Mouse (Mus musculus) embryo, embryonic 9.5 days (tissue): ENCODE measurements around the gene Fndc8.

Source experiments
- DNase-seq: peaks from one replicate; pipeline ENCODE4 v3.0.0-alpha.2; 2017; ENCODE audit errors: extremely low spot score

The Fndc8 gene

DNA sequence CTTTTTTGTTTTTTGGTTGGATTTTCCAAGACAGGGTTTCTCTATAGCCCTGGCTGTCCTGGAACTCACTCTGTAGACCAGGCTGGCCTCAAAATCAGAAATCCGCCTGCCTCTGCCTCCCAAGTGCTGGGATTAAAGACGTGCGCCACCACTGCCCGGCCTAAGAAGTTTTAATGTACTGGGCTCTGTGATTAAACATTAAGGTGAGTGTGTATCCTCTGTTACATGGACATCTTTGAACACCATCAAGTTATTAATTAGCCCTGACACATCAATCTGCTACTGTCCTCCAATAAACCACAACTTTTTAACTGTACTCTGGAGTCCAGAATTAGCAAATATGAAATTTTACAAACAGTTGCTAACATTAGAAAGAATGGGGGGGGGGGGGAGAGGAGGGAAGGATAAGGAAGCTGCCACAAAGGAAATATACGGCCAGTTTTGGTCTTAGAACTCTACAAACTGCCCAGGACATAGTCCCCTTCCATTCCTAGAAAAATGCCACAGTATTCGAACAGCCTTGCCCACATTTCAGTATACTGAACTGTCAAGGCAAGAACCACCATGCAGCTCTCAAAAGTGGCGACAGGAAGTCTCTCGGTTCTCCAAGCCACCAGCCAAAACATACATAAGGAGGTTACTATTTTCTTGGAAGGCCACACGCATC lies 22.3 kb upstream of the Fndc8 start:
- DNase-seq = no peak

- peak; percentile 54 for DNase-seq
Measured at GRCm38 (mm10) chr11:82870173-82871030, 21.5 kb upstream of the Fndc8 start.

- DNase-seq = peak; percentile 91
Measured at GRCm38 (mm10) chr11:82871031-82871446, 20.9 kb upstream of the Fndc8 start, which contains the start of gene Rffl. Gene Rffl, minus strand, starts transcription at chr11:82871210.

DNA sequence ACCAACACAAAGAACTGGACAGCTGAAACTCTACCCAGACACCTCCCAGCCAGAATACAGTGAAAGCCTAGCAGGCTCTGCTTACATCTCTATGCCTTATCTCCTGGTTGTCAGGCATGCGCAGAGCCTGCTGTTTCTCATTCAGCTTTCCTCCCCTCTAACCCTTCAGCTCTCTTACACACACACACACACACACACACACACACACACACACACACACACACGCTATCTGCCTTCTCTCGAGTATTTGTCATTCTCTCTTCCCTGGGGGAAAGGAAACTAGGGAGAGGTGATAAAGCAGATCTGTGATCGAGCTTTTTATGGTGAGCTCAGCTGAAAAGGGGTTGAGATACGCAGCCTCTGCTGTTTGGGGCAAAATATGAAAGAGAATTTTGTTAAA lies 17.0 kb upstream of the Fndc8 start:
- no peak for DNase-seq

DNA sequence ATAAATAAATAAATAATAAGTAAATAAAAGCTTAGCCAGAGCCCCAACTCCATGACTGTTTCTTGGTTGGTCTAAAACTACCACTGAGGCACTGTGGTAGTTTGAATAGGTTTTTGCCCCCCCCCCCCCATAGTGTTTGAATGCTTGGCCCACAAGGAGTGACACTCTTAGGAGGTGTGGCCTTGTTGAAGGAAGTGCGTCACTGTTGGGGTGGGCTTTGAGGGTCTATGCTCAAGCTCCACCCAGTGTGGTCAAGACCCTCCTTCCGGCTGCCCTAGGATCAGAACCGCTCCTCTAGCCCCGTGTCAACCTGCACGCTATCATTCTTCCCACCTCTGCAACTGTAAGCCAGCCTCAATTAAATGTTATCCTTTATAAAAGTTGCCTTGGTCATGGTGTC lies 16.3 kb upstream of the Fndc8 start:
- no peak for DNase-seq

- DNase-seq = no peak
Measured at GRCm38 (mm10) chr11:82877726-82878344, 14.1 kb upstream of the Fndc8 start.

DNA sequence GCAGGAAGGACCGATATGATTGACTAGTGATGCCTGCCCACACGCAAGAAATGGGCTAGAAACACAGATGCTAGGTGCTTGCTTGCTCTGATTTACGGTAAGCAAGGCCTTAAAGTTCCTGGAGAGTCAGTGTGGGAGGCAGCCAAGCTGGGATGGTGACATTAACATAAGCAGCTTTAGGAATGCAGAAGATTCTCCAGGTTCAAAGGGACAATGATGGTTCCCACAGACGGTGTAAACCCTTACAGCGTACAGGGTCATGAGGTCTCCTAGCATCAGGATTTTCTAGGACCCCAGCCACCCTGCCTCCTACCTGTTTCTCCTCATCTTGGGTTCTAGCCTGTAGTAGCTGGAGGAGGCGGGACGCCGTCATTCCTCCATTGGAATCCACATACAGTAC lies 8.7 kb upstream of the Fndc8 start:
- DNase-seq = no peak

- DNase-seq = no peak
Measured at GRCm38 (mm10) chr11:82886559-82886958, 5.4 kb upstream of the Fndc8 start.

DNA sequence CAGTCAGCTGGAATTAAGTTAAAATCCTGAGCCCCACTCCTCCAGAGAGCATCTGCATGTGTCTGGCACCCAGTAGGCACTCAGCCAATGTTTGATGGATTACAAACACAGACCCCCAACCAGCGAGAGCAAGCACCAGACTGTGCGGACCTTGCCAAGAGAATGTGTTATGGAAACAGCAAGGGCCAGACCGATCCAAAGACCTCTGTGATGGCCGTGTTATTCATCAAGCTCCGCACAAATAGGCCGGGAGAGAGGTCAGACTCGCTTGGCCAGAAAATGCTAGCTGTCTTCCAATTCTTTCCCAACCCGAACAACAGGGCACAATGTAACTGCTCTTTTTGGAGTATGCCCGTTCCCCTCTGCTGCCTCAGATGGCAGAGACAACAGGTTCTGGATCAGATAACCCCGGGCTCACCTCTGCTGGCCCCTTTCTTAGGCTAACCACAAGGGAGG lies 3.4 kb upstream of the Fndc8 start:
- no peak for DNase-seq

DNA sequence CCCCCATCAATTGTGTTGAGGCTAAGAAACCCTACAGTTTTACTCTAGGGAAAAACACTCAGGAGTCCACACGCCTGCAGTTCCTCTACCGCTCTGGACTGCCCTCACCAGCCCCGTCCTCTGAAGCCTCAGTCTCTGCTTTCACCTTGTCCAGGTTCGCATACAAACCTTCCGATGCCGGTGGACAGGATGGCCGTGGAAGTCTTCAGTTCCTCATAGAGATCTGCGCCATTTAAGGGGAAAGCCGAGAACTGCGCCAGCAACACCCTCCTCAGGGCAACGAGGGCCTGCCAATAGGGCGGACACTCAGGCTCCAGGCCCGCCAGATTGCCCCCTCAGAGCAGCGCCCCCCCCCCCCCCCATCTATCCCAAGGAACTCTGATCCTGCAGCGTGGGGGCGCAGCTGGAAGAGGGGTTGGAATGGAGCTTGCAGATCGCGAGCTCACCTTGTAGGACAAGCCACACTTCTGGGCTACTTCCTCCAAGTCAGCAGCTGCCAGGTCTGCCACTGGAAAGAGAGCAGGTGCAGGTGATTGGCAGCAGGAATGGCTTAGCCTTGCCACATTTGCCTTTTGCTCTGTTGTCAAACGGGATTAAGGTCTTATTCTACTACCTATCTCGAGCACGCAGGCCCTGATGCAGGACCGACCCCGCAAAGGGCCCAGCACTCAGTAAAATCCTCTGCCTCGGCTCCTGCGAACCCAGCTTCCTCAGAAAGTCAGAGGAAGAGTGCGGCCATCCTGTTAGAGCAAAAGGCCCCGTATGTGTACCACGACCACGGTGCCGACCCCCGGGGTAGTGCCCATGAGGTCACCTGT lies 2.2 kb upstream of the Fndc8 start:
- no peak for DNase-seq

- peak; percentile 94 for DNase-seq
Measured at GRCm38 (mm10) chr11:82890342-82890762, 1.6 kb upstream of the Fndc8 start, which contains the start of gene Rad51d. Gene Rad51d, minus strand, starts transcription at chr11:82890614.

GRCm38 (mm10) chr11:82897478-82897877 lies 5.6 kb downstream of the Fndc8 start:
- no peak for DNase-seq

- DNase-seq = no peak
Measured at GRCm38 (mm10) chr11:82899720-82900119, 7.8 kb downstream of the Fndc8 start.

- DNase-seq = no peak
Measured at GRCm38 (mm10) chr11:82901606-82902310, 9.8 kb downstream of the Fndc8 start.

DNA sequence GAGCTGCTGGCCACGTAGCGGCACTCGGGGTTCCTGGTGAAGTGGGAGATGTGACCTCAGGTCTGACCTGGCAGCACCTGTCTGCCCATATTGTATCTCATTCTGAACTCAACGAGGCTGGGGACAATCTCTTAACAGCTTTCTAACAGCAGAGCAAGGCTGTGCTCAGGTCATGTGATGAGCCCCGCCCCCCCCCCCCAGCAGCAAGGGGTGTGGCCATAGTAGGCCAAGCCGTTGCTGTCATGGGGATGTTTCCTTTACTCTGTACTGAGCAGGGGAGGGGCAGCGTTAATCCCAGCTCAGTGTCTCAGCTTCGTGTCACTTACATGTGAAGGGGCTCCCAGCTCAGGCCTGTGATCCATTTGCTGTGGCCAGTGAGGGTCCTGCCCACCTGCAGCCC lies 13.0 kb downstream of the Fndc8 start:
- no peak for DNase-seq

- no peak for DNase-seq
Measured at GRCm38 (mm10) chr11:82905816-82906215, 13.9 kb downstream of the Fndc8 start.

DNA sequence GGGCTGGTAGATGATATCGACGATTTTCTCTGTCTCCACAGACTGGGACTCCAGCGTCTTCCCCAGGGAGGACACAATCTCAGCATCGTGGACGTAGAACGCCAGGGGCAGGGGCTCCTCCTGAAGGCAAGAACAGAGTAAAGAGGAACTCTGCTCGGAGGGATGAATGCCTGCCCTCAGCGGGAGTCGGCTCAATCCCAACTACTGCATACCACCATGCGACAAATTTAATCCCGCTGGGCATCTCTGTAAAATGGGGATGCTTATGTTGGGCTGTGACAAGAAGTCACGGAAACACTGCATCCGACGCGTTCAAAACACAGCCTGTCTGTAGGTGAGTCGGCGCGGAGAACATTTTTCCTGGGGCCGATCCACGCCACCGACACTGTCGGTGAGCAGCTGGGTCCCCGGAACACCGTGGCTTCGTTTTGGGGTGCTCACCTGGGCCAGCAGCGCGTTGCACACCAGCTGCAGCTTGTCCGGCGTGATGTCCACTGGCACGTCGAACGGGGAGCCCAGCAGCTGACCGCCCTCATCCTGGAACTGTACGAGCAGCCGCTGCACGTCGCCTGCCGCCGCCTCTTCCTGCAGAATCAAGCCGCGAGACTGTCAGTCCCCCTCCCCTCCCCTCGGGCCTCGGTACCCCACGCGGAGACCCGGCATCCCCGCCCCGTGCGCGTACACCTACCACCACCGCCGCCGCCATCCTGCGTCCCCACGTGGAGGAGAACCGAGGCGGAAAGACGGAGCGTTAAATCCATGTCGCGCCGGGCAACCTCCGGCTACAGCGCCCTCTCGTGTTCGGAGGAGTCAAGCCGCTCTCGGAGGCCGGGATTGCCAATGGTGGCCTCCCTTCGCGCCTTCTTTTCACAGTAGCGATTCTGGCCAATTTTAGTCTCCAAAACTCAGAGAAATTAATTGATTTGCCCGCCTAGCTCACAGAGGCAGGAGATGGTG lies 16.0 kb downstream of the Fndc8 start, which contains the start of gene Nle1:
TSS of gene Nle1 (minus strand) at position 761 of the 957 bp plus-strand sequence.
- DNase-seq = peak; percentile 94

DNA sequence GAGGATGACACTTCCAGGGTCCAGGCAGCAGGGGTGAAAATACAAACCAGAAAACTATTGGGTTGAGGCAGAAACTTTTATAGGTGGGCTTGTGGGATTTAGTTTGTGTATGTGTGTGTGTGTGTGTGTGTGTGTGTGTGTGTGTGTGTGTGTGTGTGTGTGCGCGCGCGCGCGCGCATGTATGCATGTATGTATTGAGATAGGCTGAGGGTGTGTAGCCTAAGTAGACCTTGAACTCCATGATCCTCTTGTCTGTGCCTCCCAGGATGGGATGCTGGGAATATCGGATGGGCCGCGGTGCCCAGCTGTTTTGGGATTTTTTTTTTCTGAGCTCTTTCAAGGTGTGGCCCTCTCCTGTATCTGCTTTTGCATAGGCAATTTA lies 16.7 kb downstream of the Fndc8 start:
- DNase-seq = no peak

DNA sequence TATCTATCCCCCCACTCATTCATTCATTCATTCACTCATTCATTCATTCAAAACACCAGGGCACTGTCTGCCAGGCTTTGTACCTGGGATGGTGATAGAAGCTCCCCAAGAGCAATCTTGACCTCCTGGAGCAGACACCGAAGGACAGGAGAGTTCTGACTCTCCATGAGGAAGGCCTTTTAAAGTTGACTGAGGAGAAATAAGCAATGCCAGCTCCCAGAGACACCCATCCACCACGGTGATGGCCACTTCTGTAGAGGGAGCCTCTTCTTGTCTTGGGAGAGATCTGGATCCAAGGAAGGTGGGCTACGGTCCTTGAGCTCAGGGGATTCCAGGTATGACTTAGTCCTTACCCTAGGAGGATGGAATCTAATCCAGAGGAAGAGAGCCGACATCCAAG lies 18.3 kb downstream of the Fndc8 start, which contains the start of gene Unc45b:
TSS of gene Unc45b (plus strand) at position 301 of the 400 bp plus-strand sequence.
- no peak for DNase-seq
